Mouse (Mus musculus): ENCODE results near the gene Pom121.

- TF ChIP-seq POLR2A (IDR thresholded peaks at IDR 0.05; ENCODE audit: borderline replicate concordance, low read depth, low read length) (no peak), CTCF (IDR thresholded peaks at IDR 0.05; ENCODE audit: low read depth, low read length) (no peak)
Observed at GRCm38 (mm10) chr5:135349862-135350261, 44.5 kb downstream of the Pom121 start, which contains the start of gene Fkbp6.

Data from bone marrow macrophage, adult 2 months (primary cell).